Mouse (Mus musculus): ENCODE measurements at regions not wholly inside any gene's neighbourhood (a gene's known extent, or its start where the extent isn't known, plus 50 kb on each side); places are given as distances from the start of the nearest gene placed in this dataset.
"Not testable (repeated sequence)": the region's sequence is repeated elsewhere in the genome, so short reads cannot be mapped to it uniquely, and the experiment has no call there.

DNA sequence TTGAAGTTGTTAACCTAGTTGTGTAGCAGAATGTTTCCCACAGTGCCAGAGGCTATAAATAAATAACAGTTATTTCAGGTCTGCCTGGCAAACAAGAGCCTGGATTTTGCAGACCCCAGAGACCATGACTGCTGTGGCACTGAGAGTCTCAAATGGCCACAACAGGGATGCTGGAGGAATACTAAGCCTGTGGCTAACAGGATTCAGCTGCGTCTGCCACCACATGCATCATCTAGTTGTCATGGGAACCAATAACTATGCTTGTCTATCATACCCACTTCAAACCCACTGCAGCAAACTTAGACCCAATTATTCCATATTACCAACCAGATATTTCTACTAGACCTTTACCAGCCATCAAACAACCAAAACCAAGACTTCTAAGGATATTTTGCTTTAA lies 385.4 kb downstream of the Mat2b start:
- H3K36me3 ChIP-seq (ENCODE audit: control insufficient read depth, insufficient read depth, low read length): no peaks in the 10 kb centered on the region

DNA sequence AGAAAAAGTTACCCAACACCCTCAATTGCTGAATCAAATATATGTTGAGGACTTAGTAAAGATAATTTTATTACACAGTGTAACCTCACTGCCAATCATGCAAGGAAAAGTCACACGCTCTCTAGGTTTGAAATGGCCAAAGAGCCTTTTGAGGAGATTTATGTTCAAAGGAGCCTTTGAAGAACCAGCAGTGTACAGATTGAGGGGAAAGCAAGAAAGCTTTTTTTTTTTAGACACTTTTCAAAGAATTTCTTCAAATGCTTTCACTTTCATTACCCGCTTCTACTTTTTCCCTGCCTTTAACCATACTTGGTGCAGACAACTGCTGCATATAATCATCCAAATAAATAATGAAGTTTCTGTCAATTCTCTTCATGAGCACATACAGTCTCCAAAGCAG lies 392.4 kb downstream of the Mat2b start:
- DNase-seq (ENCODE audit: low spot score) (no peak), ATAC-seq (ENCODE audit: insufficient number of reproducible peaks, low FRiP score, low TSS enrichment, low read depth) (no peak)
- WGBS: 82% methylated on average over 2 of the region's 2 CpGs
- Histone ChIP-seq H3K27me3 (ENCODE audit: control insufficient read depth, insufficient read depth, low read length) (no peaks in the 10 kb centered on the region), H3K27ac (replicated peaks; ENCODE audit: low read depth, low read length) (no peak overlapping the region), H3K9ac (ENCODE audit: low read length) (no peak overlapping the region), H3K36me3 (ENCODE audit: control insufficient read depth, insufficient read depth, low read length) (no peaks in the 10 kb centered on the region), H3K4me3 (ENCODE audit: low read depth, low read length) (no peak overlapping the region), H3K9me3 (ENCODE audit: control insufficient read depth, low read length) (no peaks in the 10 kb centered on the region), H3K4me2 (ENCODE audit: low read depth, severe bottlenecking) (no peak overlapping the region), H3K4me1 (ENCODE audit: control insufficient read depth, insufficient read depth, low read length) (no peaks in the 10 kb centered on the region)

More for the DNA sequence above, 385.4 kb downstream of the Mat2b start:
- DNase-seq (ENCODE audit: low spot score) (no peak), ATAC-seq (ENCODE audit: insufficient number of reproducible peaks, low FRiP score, low TSS enrichment, low read depth) (no peak)
- H3K4me2 ChIP-seq (ENCODE audit: low read depth, severe bottlenecking): no peak overlapping the region
- H3K4me1 ChIP-seq (ENCODE audit: control insufficient read depth, insufficient read depth, low read length): no peaks in the 10 kb centered on the region
- 46% methylated on average over 1 of the region's 1 CpGs for WGBS
- no peaks in the 10 kb centered on the region for H3K27me3 ChIP-seq (ENCODE audit: control insufficient read depth, insufficient read depth, low read length)
- no peak overlapping the region for H3K4me3 ChIP-seq (ENCODE audit: low read depth, low read length)
- no peak overlapping the region for H3K27ac ChIP-seq (replicated peaks; ENCODE audit: low read depth, low read length)
- H3K9ac ChIP-seq (ENCODE audit: low read length): no peak overlapping the region
- no peaks in the 10 kb centered on the region for H3K9me3 ChIP-seq (ENCODE audit: control insufficient read depth, low read length)

GRCm38 (mm10) chr11:40299987-40300386 lies 395.0 kb downstream of the Mat2b start:
- not testable (repeated sequence) for H3K9me3 ChIP-seq (ENCODE audit: control insufficient read depth, low read length); DNase-seq (ENCODE audit: low spot score); ATAC-seq (ENCODE audit: insufficient number of reproducible peaks, low FRiP score, low TSS enrichment, low read depth); H3K4me3 ChIP-seq (ENCODE audit: low read depth, low read length); H3K27ac ChIP-seq (replicated peaks; ENCODE audit: low read depth, low read length); H3K4me1 ChIP-seq (ENCODE audit: control insufficient read depth, insufficient read depth, low read length); H3K9ac ChIP-seq (ENCODE audit: low read length); H3K27me3 ChIP-seq (ENCODE audit: control insufficient read depth, insufficient read depth, low read length); H3K36me3 ChIP-seq (ENCODE audit: control insufficient read depth, insufficient read depth, low read length); H3K4me2 ChIP-seq (ENCODE audit: low read depth, severe bottlenecking)
- 81% methylated on average over 10 of the region's 10 CpGs for WGBS

GRCm38 (mm10) chr11:40286936-40287335 lies 408.1 kb downstream of the Mat2b start:
- Histone ChIP-seq H3K36me3 (ENCODE audit: control insufficient read depth, insufficient read depth, low read length) (no peaks in the 10 kb centered on the region), H3K27me3 (ENCODE audit: control insufficient read depth, insufficient read depth, low read length) (no peaks in the 10 kb centered on the region), H3K4me2 (ENCODE audit: low read depth, severe bottlenecking) (no peak overlapping the region), H3K4me3 (ENCODE audit: low read depth, low read length) (no peak overlapping the region), H3K27ac (replicated peaks; ENCODE audit: low read depth, low read length) (no peak overlapping the region), H3K4me1 (ENCODE audit: control insufficient read depth, insufficient read depth, low read length) (no peaks in the 10 kb centered on the region), H3K9ac (ENCODE audit: low read length) (no peak overlapping the region), H3K9me3 (ENCODE audit: control insufficient read depth, low read length) (no peaks in the 10 kb centered on the region)
- no peak for ATAC-seq (ENCODE audit: insufficient number of reproducible peaks, low FRiP score, low TSS enrichment, low read depth)
- DNase-seq (ENCODE audit: low spot score): no peak
- 77% methylated on average over 1 of the region's 1 CpGs for WGBS

DNA sequence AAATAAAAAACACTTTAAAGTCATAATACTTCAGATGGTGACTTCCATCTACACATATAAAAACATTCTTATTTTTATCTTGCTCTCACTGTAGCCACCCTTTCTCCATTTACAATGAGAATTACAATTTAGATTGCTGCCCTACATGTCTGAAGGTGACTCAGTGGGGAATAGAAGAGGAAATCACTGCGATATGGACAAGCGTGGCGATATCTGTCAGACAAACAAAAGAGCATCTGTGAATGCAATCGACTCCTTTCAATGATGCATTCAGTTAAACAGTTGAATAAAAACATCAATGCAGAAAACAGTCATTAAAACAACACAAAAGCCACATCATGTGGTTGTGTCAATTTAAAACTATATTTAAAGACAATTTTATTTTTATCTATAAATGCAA lies 408.6 kb downstream of the Mat2b start:
- Histone ChIP-seq H3K9me3 (ENCODE audit: control insufficient read depth, low read length) (no peaks in the 10 kb centered on the region), H3K4me3 (ENCODE audit: low read depth, low read length) (no peak overlapping the region), H3K9ac (ENCODE audit: low read length) (no peak overlapping the region), H3K4me1 (ENCODE audit: control insufficient read depth, insufficient read depth, low read length) (no peaks in the 10 kb centered on the region), H3K4me2 (ENCODE audit: low read depth, severe bottlenecking) (no peak overlapping the region), H3K27ac (replicated peaks; ENCODE audit: low read depth, low read length) (no peak overlapping the region), H3K27me3 (ENCODE audit: control insufficient read depth, insufficient read depth, low read length) (no peaks in the 10 kb centered on the region), H3K36me3 (ENCODE audit: control insufficient read depth, insufficient read depth, low read length) (no peaks in the 10 kb centered on the region)
- no peak for ATAC-seq (ENCODE audit: insufficient number of reproducible peaks, low FRiP score, low TSS enrichment, low read depth)
- 91% methylated on average over 4 of the region's 4 CpGs for WGBS
- DNase-seq (ENCODE audit: low spot score): no peak

DNA sequence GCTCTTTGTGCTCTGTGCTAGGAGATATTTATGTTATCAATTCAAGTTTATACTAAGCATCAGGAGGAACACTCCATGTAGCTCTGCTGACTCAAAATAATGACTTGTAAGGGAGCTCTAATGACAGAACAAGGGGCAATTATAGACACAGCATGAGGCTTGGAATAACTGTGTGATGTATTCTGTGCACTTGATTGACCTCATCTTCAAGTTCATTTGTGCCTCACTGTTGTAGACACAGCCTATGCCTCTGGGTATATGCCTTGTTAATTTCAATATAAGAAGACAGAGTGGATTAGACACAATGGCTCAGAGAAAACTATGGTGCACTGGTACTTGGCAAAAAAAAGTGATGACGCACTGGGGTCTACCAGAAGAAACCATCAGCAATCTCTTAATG lies 418.3 kb downstream of the Mat2b start:
- H3K9ac ChIP-seq (ENCODE audit: low read length): no peak overlapping the region
- H3K27ac ChIP-seq (replicated peaks; ENCODE audit: low read depth, low read length): no peak overlapping the region
- no peaks in the 10 kb centered on the region for H3K27me3 ChIP-seq (ENCODE audit: control insufficient read depth, insufficient read depth, low read length)
- DNase-seq (ENCODE audit: low spot score): no peak
- no peaks in the 10 kb centered on the region for H3K36me3 ChIP-seq (ENCODE audit: control insufficient read depth, insufficient read depth, low read length)
- WGBS: 95% methylated on average over 1 of the region's 1 CpGs
- H3K4me2 ChIP-seq (ENCODE audit: low read depth, severe bottlenecking): no peak overlapping the region
- H3K4me3 ChIP-seq (ENCODE audit: low read depth, low read length): no peak overlapping the region
- no peak for ATAC-seq (ENCODE audit: insufficient number of reproducible peaks, low FRiP score, low TSS enrichment, low read depth)
- no peaks in the 10 kb centered on the region for H3K4me1 ChIP-seq (ENCODE audit: control insufficient read depth, insufficient read depth, low read length)
- no peaks in the 10 kb centered on the region for H3K9me3 ChIP-seq (ENCODE audit: control insufficient read depth, low read length)

GRCm38 (mm10) chr11:40253123-40253522 lies 441.9 kb downstream of the Mat2b start:
- ATAC-seq (ENCODE audit: insufficient number of reproducible peaks, low FRiP score, low TSS enrichment, low read depth) (no peak), DNase-seq (ENCODE audit: low spot score) (no peak)
- no peak overlapping the region for H3K27ac ChIP-seq (replicated peaks; ENCODE audit: low read depth, low read length)
- no peak overlapping the region for H3K9ac ChIP-seq (ENCODE audit: low read length)
- H3K4me2 ChIP-seq (ENCODE audit: low read depth, severe bottlenecking): no peak overlapping the region
- WGBS: 83% methylated on average over 12 of the region's 12 CpGs
- no peaks in the 10 kb centered on the region for H3K9me3 ChIP-seq (ENCODE audit: control insufficient read depth, low read length)
- H3K4me3 ChIP-seq (ENCODE audit: low read depth, low read length): no peak overlapping the region
- no peaks in the 10 kb centered on the region for H3K36me3 ChIP-seq (ENCODE audit: control insufficient read depth, insufficient read depth, low read length)
- no peaks in the 10 kb centered on the region for H3K27me3 ChIP-seq (ENCODE audit: control insufficient read depth, insufficient read depth, low read length)
- no peaks in the 10 kb centered on the region for H3K4me1 ChIP-seq (ENCODE audit: control insufficient read depth, insufficient read depth, low read length)

- DNase-seq (ENCODE audit: low spot score): no peak
These were observed 442.6 kb downstream of the Mat2b start for GRCm38 (mm10) chr11:40252399-40252798.

GRCm38 (mm10) chr11:40251131-40251530 lies 443.9 kb downstream of the Mat2b start:
- no peak overlapping the region for H3K27ac ChIP-seq (replicated peaks; ENCODE audit: low read depth, low read length)
- H3K36me3 ChIP-seq (ENCODE audit: control insufficient read depth, insufficient read depth, low read length): no peaks in the 10 kb centered on the region
- no peak overlapping the region for H3K9ac ChIP-seq (ENCODE audit: low read length)
- H3K27me3 ChIP-seq (ENCODE audit: control insufficient read depth, insufficient read depth, low read length): no peaks in the 10 kb centered on the region
- ATAC-seq (ENCODE audit: insufficient number of reproducible peaks, low FRiP score, low TSS enrichment, low read depth): no peak
- H3K4me3 ChIP-seq (ENCODE audit: low read depth, low read length): no peak overlapping the region
- no peaks in the 10 kb centered on the region for H3K4me1 ChIP-seq (ENCODE audit: control insufficient read depth, insufficient read depth, low read length)
- no peak for DNase-seq (ENCODE audit: low spot score)
- 84% methylated on average over 2 of the region's 2 CpGs for WGBS
- no peak overlapping the region for H3K4me2 ChIP-seq (ENCODE audit: low read depth, severe bottlenecking)
- no peaks in the 10 kb centered on the region for H3K9me3 ChIP-seq (ENCODE audit: control insufficient read depth, low read length)

More at GRCm38 (mm10) chr11:40252399-40252798, 442.6 kb downstream of the Mat2b start:
- no peaks in the 10 kb centered on the region for H3K36me3 ChIP-seq (ENCODE audit: control insufficient read depth, insufficient read depth, low read length)
- H3K9me3 ChIP-seq (ENCODE audit: control insufficient read depth, low read length): no peaks in the 10 kb centered on the region
- no peak overlapping the region for H3K4me2 ChIP-seq (ENCODE audit: low read depth, severe bottlenecking)
- no peak overlapping the region for H3K9ac ChIP-seq (ENCODE audit: low read length)
- no peaks in the 10 kb centered on the region for H3K27me3 ChIP-seq (ENCODE audit: control insufficient read depth, insufficient read depth, low read length)
- H3K4me3 ChIP-seq (ENCODE audit: low read depth, low read length): no peak overlapping the region
- no peaks in the 10 kb centered on the region for H3K4me1 ChIP-seq (ENCODE audit: control insufficient read depth, insufficient read depth, low read length)
- WGBS: 90% methylated on average over 3 of the region's 3 CpGs
- no peak for ATAC-seq (ENCODE audit: insufficient number of reproducible peaks, low FRiP score, low TSS enrichment, low read depth)
- H3K27ac ChIP-seq (replicated peaks; ENCODE audit: low read depth, low read length): no peak overlapping the region

Measured in limb, embryonic 11.5 days (tissue).